Mouse (Mus musculus) gastrocnemius, postnatal 10 days (tissue): ENCODE data around the gene Prlr. TPM values are rescaled to one million over a fixed set of nuclear protein-coding genes. Genes with fewer than 3 reads are reported as not detected.
A peak's percentile ranks its signal among the peaks of the same experiment; 100 is the strongest.

Experiments used
- DNase-seq: peaks from one replicate; pipeline ENCODE4 v3.0.0; 2021; ENCODE audit warnings: mixed read lengths
- total RNA-seq, 2 experiments: library from RNA; stranded (reverse); gene quantifications; 2 replicates each; pipeline ENCODE4 v1.2.3; 2021

The Prlr gene
- total RNA-seq, 2 experiments from 2014 or later, result 4.3 to 5.7 TPM

GRCm38 (mm10) chr15:10235977-10236376 lies 58.9 kb downstream of the Prlr start:
- no peak for DNase-seq

DNA sequence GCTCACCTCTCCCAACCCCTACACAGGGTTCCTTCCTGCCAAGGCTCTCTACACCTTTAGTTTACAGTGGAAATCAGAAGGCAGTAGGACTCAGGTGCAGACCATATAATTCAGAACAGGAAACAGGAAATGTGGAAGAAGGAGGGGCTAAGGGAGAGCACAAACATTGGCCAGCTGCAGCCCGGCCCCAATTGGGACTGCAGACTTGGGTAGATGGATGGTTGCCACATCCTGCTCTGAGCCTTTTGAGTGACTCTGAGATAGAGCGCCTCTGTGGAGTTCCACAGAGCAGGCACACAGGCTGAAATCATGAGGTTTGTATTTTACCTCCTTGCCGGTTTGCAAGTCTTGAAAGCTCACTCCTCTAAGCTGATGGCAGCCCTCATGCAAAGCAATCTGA lies 59.8 kb downstream of the Prlr start:
- no peak for DNase-seq

GRCm38 (mm10) chr15:10238454-10238853 lies 61.4 kb downstream of the Prlr start:
- no peak for DNase-seq

DNA sequence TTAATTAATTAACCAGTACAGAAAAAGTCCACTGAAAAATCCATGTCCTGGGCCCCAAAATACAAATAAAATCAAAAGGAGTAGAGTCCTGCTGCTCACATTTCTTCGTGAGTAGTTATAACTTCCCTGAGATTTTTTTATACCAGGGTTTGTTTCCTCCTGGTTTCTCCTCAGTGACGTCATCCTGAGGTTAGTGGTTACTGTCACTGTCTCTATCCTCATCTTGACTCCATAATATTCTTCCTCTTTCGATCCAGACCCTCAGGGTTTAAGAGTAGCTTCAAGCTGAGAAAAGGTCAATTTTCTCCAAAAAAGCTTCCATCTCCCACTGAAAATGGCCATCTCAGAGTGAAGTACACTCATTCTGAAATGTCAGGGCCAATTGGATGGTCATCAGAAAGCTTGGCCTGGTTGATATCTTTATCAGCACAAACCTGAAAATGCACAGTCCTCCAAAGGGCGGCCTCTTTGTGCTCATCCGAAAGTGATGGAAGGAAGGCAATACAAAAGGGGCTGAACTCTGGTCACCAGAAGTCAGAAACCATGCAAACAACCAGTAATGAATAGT lies 63.3 kb downstream of the Prlr start:
- DNase-seq, result no peak

- DNase-seq, result no peak
Measured at GRCm38 (mm10) chr15:10242250-10242649, 65.2 kb downstream of the Prlr start.

GRCm38 (mm10) chr15:10249285-10249684 lies 72.2 kb downstream of the Prlr start:
- peak; percentile 20 for DNase-seq

GRCm38 (mm10) chr15:10250784-10251183 lies 73.7 kb downstream of the Prlr start:
- DNase-seq, result no peak

DNA sequence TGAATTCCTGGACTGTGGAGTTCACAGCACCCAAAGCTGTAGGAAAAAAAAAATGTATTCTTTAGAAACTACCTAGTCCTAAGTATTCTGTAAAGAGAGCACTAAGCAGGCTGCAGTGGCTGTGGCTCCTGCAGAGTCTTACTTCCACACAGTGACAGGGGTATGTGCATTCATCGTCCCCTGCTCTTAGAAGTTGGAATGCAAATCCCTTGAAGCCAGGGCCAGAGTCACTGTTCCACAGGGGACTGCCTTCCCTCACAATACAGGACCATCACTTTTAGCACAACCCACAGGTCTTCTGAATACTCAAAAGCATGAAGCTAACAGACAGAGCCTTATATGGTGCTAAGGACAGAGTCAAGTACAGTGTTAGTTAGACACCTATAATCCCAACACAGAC lies 75.5 kb downstream of the Prlr start:
- DNase-seq, result no peak

DNA sequence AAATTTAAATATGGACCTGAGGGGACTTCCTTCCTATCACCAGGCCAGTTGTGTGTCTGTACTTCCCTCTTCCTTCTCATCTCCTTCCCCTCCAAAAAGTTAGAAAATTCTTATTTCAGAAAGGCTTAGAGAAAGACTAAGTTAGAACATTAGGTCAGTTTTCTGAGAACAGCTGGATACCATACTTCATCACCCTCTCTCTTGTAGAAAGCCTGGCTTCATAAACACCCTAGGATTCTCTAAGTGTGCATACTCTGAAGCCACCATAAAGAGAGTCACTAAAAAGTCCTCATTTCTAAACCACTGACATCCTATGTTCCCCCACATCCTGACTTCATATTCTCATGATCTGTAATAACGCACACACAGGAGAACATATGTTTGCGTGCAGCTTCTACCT lies 85.2 kb downstream of the Prlr start:
- DNase-seq, result no peak

DNA sequence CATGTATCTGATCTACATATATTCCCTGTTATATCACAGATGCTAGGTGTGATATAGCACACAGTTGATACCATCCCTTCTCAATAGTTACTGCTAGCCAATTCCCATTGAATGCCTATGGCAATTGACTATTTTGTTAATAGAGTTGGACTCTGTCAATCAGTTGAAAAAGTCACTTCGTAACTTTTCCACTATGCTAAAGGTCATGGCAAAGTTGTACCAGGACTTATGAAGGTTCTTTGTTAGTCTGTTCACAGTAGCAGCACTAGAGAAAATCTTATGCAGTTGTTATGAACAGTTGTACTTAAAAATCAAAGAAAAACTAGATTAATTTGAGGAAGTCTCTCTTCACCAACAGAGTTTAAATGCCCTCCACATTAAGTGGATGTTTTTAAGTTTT lies 85.6 kb downstream of the Prlr start:
- no peak for DNase-seq

DNA sequence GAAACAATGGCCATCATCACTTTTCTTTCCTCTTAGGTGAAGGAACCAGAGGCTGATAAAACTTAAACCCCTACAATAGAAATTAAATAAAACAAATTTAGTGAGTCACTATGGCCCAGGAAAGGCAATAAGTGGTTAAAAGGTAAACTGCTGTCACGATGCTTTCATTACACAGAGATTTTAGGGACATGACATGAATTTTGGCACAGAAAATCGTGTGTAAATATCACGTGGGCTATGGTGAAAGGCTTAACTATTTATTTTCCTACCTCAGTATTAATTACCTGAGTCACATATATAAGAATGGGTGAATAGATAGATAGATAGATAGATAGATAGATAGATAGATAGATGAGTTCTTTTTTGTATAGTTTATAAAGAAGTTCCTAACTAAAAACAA lies 86.4 kb downstream of the Prlr start:
- no peak for DNase-seq

- DNase-seq, result no peak
Measured at GRCm38 (mm10) chr15:10264885-10265284, 87.8 kb downstream of the Prlr start.

GRCm38 (mm10) chr15:10267251-10267650 lies 90.2 kb downstream of the Prlr start:
- DNase-seq, result no peak

DNA sequence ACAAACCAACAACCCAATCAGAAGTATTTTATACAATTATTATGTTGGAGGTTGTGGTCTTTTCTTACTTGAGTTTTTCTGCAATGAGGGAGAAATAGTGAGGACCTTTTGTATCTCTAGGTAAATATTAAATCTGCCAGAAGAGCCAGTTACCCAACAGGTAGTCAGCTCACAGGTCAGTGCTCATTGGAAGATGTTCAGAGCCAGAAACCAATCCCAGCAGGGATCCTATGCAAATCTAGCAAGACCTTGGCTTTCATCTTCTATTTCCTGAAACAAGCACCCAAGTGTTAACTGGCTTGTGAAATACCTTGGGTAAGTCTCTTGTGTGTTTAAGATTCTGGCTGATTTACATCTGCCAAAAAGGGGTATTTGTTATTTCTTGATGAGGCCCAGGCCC lies 99.3 kb downstream of the Prlr start:
- no peak for DNase-seq

GRCm38 (mm10) chr15:10277461-10277860 lies 100.4 kb downstream of the Prlr start:
- DNase-seq, result no peak

- no peak for DNase-seq
Measured at GRCm38 (mm10) chr15:10281546-10281945, 104.5 kb downstream of the Prlr start.

- DNase-seq, result no peak
Measured at GRCm38 (mm10) chr15:10283661-10284060, 106.6 kb downstream of the Prlr start.

DNA sequence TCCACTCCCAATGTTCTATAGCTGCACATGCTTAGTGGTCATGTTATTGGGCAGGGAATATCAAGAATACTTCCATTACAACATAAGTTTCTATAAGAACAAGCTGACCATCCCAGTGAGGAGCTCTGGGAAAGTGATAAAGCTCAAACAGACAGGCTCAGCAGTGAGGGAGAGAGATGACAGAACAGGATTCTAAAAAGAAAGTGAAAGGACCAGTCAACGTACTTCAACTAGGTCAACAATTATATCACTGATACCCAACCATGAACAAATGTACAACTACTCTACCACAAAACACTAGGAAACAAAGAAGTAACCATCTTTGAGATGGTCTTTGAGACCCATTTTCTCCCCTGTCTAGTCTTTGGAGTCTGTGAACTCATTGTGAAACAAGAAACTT lies 119.5 kb downstream of the Prlr start:
- no peak for DNase-seq

DNA sequence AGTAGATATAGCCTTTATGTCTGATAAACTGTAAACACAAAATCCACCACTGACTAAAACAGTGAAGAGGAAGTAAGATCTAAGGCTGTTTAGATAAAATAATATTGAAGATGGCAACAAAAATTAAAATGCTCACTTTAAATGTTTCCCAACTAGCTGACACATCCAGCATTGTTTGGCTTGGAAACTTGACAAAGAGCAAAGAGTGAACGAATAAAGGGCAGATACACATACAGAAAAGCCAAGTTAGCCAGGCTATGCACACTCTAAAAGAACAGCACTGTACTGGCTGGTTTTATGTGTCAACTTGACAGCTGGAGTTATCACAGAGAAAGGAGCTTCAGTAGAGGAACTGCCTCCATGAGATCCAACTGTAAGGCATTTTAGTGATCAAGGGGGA lies 121.0 kb downstream of the Prlr start:
- DNase-seq, result no peak

- no peak for DNase-seq
Measured at GRCm38 (mm10) chr15:10299467-10299866, 122.4 kb downstream of the Prlr start.

- DNase-seq, result no peak
Measured at GRCm38 (mm10) chr15:10306461-10306860, 129.4 kb downstream of the Prlr start.

GRCm38 (mm10) chr15:10311826-10312225 lies 134.8 kb downstream of the Prlr start:
- no peak for DNase-seq

- DNase-seq, result peak; percentile 45
Measured at GRCm38 (mm10) chr15:10313522-10314455, 136.8 kb downstream of the Prlr start.

GRCm38 (mm10) chr15:10325080-10325479 lies 148.0 kb downstream of the Prlr start, which contains the start of gene Gm21973:
Gene Gm21973 (plus strand): TSS chr15:10325380.
- DNase-seq, result no peak
